Mouse (Mus musculus) lung, adult 18-20 months (tissue): ENCODE measurements at regions not wholly inside any gene's neighbourhood (a gene's known extent, or its start where the extent isn't known, plus 50 kb on each side); places are given as distances from the start of the nearest gene placed in this dataset.
A peak's percentile ranks its signal among the peaks of the same experiment; 100 is the strongest.

ENCODE experiments used
- DNase-seq, 2 experiments: peaks; one replicate each; pipeline ENCODE4 v3.0.0; 2022; ENCODE audit warnings: mixed read lengths in 2 of 2

DNA sequence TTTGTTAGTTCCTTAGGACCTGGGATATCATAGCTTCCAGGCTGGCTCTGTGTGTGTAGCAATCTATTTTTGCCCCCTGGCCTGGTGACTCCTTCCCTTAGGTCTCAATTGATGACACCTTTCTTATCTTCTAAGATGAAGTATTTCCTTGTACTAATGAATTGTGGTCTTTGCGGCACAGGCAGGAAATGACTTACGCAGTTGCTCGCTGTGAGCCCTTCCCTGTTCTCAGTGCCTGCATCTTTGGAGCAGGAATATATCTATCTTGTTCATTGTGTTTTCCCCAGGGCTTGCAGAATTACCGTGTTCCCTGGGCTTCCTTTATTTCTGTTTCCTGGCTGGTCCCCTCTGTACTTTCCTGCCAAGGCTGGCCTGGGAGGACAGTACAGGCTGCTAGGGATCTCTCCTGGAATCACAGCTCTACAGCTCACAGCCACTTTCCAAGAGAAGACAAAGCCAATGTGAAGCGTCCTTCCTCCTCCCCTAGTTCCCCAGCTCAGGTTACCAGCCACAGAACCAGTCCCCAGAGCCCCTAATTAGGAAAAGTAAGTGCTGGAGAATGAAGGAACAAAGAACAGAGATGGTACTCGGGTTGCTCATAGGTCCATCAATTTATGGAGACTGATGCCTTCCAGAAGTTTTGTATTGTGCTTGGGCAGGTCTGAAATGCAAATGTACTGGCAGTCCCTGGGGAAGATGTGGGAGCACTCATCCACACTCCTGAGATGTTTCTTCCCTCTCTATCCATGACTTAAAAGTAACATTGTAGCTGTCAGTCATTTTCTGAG, 119.2 kb upstream of the Eef2kmt start:
- no peak for DNase-seq

DNA sequence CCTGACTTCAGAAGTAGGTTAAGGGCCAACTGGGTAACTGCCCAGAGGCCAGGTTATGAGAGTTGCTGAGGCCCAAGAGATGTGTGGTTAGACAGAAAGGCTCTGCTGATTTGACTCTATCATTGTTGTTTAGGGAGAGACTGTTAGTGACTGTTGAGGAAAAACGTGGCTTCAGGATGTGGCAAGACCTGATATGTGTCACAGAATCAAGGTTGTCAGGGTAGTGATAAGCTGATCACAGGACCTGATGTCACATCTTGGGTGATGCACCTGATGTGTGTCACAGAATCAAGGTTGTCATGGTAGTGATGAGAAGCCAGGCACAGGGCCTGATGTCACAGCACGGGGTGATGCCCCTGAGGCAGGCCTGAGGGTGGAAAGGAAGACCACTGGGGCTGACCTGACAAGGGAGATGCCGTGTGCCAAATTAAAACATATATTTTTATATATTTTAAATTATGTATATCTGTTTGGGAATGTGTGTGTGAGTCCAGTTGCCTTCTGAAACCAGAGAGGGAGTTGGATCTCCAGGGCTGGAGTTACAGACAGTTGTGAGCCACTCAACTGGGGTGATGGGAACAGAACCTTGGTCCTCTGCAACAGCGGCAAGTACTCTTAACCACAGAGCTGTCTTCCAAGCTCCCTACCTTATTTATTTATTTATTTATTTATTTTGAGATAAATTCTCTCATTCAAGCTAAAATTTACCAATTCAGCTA, 115.6 kb upstream of the Eef2kmt start:
- no peak for DNase-seq

DNA sequence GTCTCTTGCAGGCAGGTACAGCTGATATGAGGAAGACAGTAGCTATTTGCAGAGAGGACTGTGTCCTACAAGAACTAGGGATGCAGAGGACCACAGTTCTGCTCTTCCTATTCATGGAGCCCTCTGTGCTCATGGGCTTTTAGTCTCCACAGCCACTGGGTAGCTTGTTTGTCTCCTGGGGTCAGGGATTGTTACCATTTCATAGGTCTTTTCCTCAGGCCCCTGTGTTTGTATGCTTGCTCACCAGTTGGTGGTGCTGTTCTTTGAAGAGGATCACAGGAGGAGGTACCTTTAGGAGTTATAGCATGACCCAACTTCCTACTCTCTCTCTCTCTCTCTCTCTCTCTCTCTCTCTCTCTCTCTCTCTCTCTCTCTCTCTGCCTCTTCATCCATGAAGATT, 114.7 kb upstream of the Eef2kmt start:
- DNase-seq = no peak

DNA sequence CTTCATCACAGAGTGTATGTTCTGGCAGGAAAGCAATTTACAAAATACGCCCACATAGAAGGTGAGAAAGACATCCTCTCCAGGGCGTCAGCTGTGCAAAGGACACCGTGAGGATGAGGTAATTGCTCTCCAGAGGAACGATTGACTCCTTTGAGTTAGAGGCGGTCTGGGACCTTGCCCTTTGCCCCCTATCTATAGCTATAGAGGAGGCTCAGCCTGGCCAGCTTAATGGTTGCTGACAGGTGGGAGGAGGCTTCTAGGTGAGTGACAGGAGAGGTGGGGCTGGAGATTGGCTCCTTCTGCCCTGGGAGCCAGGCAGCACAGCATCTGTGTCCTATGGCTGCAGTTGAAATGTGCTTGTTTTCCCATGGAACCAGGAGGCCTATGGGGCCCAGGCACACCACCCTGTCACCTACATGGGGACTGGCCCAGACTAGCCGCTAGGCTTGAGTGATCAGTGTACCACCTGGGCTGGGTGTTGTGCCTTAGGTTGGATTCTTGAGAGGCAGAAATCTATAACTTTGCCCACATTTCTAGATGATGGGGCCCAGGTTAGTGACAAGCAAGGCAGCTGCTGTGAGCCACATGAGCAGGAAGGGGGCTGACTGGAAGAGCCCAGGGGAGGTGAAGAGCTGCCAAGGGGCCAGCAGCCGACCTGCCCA, 113.2 kb upstream of the Eef2kmt start:
- DNase-seq = no peak

DNA sequence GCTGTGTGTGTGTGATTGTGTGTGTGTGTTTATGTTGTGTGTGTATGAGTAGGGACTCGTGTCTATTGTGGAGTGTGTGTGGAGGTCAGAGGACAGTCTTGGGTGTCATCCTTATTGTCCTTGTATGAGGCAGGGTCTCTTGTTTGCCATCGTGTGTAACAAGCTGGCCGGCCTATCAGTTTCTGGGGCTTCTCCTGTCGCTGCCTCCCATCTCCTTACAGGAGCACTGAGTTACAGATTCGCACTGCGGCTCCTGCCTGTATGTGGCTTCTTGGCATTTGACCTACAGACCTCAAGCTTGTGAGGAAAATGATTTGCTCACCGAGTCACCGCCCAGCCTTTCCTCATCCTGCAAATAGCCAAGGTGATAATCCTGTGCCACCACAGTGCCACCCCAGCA, 112.6 kb upstream of the Eef2kmt start:
- DNase-seq = no peak

DNA sequence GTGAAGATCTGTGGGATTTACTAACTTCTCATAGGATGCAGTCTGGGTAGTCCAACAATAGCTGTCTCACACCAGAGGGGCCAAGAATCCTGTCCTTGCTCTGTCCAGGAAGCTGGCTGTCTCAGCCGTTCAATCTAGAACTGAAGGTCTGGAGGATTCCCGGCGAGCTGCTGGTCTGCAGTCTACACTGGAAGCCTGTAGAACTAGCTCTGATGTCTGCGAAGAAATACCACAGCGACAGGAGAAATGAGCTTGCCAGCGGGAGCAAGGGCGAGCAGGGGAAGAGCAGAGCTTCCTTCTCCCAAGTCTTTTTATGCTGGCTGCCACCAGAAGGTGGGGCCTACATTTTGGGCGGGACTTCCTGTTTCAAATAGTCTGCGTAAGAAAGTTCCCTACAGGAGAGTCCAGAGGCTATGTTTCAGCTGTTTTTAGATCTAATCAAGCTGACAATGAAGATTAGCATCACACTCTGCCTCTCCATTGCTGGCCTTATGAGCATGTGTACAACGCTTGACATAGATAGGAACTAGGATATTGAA, 111.9 kb upstream of the Eef2kmt start:
- DNase-seq = no peak

DNA sequence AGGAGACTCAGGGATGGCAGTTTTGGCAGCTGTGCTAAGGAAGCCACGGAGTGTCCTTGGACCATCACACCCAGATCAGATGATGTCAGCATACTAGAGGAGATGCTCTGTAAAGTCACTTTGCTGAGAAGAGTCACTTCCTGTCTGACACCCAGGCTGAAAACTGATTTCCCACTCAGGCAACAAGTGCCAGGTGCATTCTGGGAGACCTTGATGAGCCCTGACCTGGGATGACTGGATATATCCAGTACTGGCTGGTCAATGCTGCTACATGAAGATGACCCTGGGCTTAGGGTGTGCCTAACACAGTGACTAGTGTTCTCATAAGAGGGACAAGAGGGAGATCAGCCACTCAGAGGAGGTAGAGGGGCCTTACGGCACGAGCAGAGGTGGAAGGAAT, 110.2 kb upstream of the Eef2kmt start:
- no peak for DNase-seq

DNA sequence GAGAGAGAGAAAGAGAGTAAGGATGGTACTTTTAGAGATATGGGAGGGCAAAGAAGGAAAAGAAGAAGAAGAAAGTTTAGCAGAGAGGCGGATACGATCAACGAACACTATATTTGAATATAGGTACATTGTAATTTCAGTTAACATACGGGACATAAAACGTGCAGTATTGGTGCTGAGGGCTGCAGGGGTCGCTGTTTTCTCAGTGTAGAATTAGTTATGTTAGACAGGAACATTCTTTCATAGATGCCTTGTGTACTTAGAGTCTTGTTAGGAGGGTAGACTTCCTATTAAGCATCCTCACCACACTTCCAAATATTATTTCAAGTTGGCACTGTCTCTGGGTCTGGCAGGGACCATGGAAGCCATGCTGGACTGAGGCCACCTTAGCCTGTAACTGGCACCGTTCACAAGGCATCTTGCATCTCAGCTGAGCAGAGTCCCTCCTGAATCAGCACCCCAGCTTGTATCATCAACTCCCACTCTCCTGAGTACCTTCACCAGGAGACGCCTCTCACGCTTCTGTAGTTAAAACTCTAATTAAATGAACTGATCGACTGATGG, 107.3 kb upstream of the Eef2kmt start:
- no peak for DNase-seq

DNA sequence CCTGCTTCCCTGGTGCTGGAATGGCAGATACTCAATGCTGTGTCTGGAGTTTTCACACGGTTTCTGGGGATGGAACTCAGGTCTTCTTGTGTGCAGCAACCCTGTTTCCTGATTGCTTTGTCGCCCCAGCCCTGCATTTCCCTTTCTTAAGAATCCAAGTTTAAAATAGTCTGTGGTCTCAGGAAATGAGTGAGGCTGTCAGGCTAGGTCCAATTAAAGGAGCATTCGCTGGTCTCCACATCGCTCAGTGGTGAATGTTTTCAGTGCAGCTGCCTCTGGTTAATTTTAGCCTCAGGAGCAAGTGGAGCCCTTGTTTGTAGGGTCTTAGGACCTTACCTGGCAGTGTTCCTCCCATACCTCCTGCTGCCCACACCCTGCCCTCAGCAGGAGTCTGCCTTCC, 103.4 kb upstream of the Eef2kmt start:
- DNase-seq = no peak

DNA sequence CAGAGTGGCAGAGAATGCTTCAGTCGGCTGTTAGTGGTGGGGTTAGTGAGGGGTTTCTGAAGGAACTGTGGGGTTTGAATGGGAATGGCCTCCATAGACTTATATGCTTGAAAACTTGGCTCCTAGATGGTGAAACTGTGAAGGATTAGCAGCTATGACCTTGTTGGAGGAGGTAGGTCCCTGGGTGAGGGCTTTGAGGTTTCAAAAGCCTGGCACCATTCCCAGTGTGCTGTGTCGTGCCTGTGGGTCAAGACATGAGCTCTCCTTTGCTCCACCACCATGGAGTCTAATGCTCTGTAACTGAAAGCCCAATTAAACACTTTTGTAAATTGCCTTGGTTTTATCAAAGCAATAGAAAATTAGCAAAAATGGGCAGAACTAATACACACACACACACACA, 98.1 kb upstream of the Eef2kmt start:
- no peak for DNase-seq

DNA sequence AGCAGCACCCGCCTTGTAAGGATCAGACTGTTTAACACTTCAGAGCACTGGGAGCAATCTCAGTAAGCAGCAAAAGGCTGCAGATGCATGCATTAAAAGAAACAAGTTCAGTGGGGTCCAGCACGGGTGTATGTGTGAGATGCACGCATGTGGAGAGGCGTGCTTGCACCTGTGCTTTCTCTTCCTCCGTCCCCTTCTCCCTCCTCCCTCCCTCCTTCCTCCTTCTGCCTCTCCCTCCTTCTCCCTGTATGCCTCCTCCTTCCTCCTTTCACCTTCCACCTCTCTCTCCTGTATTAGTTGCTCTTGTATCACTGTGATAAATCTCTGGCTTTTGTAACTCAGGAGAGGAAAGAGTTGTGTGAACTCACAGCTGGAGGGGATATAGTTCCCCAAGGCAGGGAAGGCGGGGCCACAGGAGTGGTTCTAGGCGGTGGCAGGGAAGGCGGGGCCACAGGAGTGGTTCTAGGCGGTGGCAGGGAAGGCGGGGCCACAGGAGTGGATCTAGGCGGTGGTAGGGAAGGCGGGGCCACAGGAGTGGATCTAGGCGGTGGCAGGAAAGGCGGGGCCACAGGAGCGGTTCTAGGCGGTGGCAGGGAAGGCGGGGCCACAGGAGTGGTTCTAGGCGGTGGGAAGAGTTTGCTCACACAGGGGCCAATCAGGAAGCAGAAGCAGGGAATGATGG, 96.2 kb upstream of the Eef2kmt start:
- peak; percentile 56 to 59 for DNase-seq

DNA sequence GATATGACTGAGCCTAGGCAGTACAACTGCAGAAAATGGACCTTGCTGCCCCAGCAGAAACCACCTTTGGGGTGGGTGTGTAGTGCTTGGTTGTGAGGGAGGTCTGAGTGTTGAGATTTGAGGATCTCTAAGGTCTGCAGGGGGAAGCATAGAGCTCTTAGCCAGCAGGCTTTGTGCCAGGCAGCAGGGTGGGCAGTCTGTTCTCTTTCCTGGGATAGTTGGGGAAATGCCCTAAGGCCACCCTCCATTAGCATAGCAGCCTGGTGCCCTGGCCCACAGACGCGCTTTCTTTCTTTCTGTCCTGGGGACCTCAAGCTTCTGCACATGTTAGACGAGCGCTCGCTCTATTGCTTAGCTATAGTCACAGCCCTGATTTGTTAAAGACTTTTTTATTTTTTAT, 91.4 kb upstream of the Eef2kmt start:
- no peak for DNase-seq

DNA sequence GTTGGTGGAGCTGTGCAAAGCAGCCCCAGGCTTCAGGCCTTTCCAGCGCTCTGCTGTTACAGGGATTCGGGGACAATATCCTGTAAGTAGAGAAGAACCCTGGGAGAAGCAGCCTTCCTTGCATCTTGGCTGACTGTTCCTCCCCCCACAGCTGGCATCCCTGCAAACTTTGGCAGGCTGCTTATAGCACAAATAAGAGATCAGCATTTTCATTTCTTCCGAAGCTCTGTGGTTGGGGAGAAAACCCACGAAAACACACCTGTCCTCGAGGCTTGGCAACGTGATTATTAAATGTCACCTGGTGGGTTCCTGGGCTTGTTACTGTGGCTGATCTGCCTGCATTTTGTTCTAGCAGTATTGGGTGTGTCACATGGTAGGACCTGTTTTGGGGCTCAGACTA, 86.5 kb upstream of the Eef2kmt start:
- no peak for DNase-seq

DNA sequence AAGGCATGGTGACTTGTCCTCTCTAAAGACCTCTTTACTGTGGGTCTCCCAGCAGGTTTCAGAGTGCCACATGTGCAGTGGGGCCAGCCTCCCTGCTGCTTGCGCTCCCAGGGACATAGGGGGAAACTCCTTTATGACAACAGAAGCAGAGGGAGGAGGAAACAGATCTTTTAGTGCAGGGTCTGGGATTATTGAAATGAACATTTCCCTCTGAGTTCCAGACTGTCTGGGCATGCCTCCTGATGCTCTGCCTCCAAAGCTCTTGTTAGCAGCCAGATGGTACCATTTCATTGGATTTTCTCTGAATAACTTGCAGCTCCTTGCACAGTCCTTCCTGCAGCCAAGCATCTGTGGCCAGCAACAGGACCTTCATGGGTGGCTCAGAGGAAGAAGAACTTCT, 60.5 kb upstream of the Eef2kmt start:
- no peak for DNase-seq

DNA sequence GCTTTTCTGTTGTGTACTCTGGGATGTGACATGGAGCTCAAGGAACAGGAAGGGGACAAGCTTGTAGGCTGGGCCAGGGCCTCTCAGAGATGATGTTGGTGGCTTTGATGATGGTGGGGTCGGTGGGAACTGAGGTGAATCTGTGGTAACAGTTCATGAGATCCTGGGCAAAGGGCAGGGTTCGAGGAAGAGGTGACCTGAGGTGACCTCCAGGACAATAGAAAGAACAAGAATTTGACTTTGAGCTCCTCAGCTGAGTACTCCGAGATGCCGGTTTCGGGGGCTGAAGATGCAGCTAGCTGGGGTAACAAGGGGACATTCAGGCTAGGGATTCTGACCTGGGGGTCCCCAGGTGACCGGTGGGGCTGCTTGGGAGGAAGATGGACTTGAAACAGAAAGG, 57.5 kb upstream of the Eef2kmt start:
- no peak for DNase-seq

DNA sequence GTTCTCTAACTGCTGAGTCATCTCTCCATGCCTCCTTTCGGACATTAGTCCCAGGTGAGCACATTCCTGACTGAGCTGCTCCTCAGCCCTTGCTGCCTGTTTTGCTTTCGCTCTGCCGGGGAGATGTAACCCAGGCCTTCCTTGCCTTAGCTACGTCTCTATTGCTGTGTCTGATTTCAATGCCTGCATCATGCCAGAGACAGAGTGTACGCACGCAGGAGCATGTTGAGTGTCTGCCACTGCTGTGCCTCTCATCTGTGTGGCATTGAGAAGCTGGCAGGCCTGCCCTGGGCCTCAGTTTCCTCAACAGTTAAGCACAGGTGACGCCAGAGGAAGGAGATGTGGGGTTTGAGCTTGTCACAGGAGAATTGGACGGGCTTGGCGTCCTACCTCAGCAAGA, 55.7 kb upstream of the Eef2kmt start:
- no peak for DNase-seq

DNA sequence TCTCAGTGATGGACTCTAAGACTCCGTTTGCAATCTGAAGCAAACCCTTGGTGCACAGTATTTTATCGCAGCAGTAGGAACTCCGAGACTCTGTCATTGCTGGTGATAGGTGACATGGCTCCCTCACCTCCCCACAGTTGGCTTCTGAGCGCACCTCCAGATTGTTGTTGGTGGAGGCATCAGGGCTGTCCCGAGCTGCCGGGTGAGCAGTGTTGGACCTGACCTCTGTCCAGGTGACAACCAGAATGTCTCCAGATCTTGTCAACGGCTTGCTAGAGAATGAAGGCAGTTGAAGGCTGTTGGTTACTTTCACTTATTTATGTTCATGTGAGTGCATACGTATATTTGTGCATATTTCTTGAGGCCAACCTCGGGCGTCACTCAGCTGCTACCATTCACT, 55.0 kb upstream of the Eef2kmt start:
- no peak for DNase-seq

DNA sequence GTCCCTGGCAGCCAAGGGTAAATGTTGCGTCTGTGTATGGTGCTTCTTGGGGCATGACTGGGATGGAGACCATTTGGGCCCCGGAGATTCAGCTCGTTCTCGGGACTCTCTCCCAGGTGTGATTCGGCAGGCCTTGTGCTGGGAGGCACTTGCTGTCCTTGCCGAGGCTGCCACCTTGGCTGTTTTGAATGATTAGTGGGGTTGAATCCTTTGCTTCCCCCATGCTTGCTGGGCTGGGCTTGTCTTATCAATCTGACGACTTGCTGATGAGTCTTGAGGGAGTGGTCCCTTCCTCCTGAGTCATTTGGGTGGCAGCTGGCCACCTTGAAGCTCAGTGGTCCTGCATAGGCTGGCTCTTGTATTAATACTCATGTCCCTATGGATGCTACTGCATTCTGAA, 52.0 kb upstream of the Eef2kmt start:
- no peak for DNase-seq

DNA sequence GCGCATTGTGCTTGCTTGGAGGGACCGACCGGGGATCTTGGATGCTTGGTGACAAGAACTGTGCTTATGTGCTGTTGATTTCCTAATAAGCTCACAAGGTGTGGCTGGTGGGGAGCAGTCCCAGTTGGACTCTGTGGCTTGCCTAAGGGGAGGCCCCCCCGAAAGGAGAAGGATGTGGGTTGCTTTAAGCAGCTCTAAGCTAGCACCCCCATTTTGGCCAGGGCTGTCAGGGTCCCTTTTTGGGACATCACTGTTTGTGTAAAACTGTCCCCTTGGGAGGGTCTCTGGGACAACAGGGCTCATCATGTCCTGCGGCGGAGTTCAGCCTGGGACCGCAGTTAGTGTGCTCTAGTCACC, 51.4 kb upstream of the Eef2kmt start:
- DNase-seq = no peak

DNA sequence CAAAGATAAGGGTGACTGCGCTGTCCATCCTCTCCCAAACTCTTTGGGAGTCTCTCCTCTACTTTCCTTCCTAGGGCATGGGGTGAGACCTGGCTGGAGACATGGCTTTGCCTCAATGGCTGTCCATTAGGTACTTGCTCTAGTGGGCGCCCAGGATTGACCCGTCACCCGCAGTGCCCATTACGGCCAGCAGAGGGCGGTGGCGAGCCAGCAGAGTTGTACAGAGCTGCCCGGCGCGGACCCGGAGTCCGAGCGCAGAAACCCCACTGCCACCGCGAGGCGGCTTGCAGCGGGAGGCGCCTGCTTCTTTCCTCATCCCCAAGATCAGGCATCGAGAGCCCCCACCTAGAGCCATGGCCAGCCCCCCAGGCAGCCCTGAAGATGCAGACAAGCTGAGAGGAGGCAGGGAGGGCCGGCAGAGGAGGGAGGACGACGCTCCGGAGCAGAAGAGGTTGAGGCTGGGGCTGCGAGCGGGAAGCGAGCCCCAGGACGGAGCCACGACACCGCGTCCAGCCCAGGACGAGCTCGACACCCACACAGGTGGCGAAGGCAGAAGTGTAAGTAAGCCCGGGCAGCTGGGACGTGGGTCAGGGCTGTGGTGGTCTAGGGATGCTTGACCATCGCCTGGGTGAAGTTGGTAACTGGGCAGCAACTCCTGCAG, 50.9 kb upstream of the Eef2kmt start:
- peak; percentile 81 to 83 for DNase-seq
